ENCODE assay signal across 8 mouse cellular contexts in genomic region chr16:31508981-31509380, GRCm38 (mm10).
DNase-seq lines count a peak whose midpoint lies in the region; ATAC-seq and TF ChIP-seq lines count a peak whose summit lies in the region.
"Had no signal": no experiment of that assay in that cellular context is flagged by ENCODE, and none has a peak within 500 bp of the region (broad histone marks: within the 10 kb centered on the region; RNA-seq: fewer than 3 reads in every experiment).

No protein-coding gene starts in this region.

- peak overlapping the region; percentile 49 for H3K9ac ChIP-seq in forebrain, embryonic 13.5 days
- peak overlapping the region; percentile 58 for H3K9ac ChIP-seq in heart, embryonic 16.5 days (ENCODE audit: low read length)
- H3K9ac ChIP-seq in liver, adult 2 months (ENCODE audit: low read depth, low read length), result 0 out of 2 replicates have a peak overlapping the region, but pooled peaks have one; percentile 1
- H3K9ac ChIP-seq in neural tube, embryonic 11.5 days (ENCODE audit: low read length), result peak overlapping the region; percentile 37

- H3K9me3 ChIP-seq in forebrain, embryonic 13.5 days (replicated peaks), result no peaks in the 10 kb centered on the region
- no peaks in the 10 kb centered on the region for H3K9me3 ChIP-seq in heart, embryonic 16.5 days (replicated peaks; ENCODE audit: control insufficient read depth, low read length)
- no peaks in the 10 kb centered on the region for H3K9me3 ChIP-seq in neural tube, embryonic 11.5 days (ENCODE audit: control insufficient read depth, low read length)

- TF ChIP-seq CTCF in liver, adult 2 months (IDR thresholded peaks at IDR 0.05; ENCODE audit: low read depth, low read length), result peak; percentile 38

- 2% methylated on average over 18 of the region's 18 CpGs for WGBS in forebrain, embryonic 13.5 days
- 5% methylated on average over 18 of the region's 18 CpGs for WGBS in heart, embryonic 16.5 days
- WGBS in liver, adult 2 months, result 5% methylated on average over 18 of the region's 18 CpGs
- WGBS in neural tube, embryonic 11.5 days, result under 1% methylated on average over 18 of the region's 18 CpGs

- peak; percentile 91 for ATAC-seq in forebrain, embryonic 13.5 days
- ATAC-seq in heart, embryonic 16.5 days (replicated peaks; ENCODE audit: extremely low read depth, insufficient read depth, low FRiP score), result peak; percentile 89
- peak; percentile 88 for ATAC-seq in neural tube, embryonic 11.5 days (ENCODE audit: insufficient read depth, low FRiP score, low TSS enrichment)

- peak; percentile 75 to 82 for DNase-seq in cerebellum, adult 18-20 months
- peak; percentile 93 to 96 for DNase-seq in kidney, postnatal 25 days
- DNase-seq in liver, adult 2 months (ENCODE audit: extremely low read depth, low read depth, low spot score), result peak; percentile 83
- DNase-seq in neural tube, embryonic 11.5 days (ENCODE audit: low spot score), result peak; percentile 91
- peak; percentile 51 for DNase-seq in thymus, postnatal 0 days (ENCODE audit: low spot score)

- no peaks in the 10 kb centered on the region for H3K79me2 ChIP-seq in liver, adult 2 months (ENCODE audit: control insufficient read depth, insufficient read depth, low read length)

- no peaks in the 10 kb centered on the region for H3K36me3 ChIP-seq in forebrain, embryonic 13.5 days (ENCODE audit: poor library complexity, severe bottlenecking)
- H3K36me3 ChIP-seq in heart, embryonic 16.5 days (ENCODE audit: control insufficient read depth, insufficient read depth), result no peaks in the 10 kb centered on the region
- no peaks in the 10 kb centered on the region for H3K36me3 ChIP-seq in liver, adult 2 months (ENCODE audit: control insufficient read depth, insufficient read depth, low read length)
- H3K36me3 ChIP-seq in neural tube, embryonic 11.5 days (ENCODE audit: control insufficient read depth, insufficient read depth, low read length), result no peaks in the 10 kb centered on the region

- no peaks in the 10 kb centered on the region for H3K27me3 ChIP-seq in forebrain, embryonic 13.5 days
- no peaks in the 10 kb centered on the region for H3K27me3 ChIP-seq in heart, embryonic 16.5 days (ENCODE audit: control insufficient read depth, insufficient read depth, low read length)
- H3K27me3 ChIP-seq in liver, adult 2 months (ENCODE audit: control insufficient read depth, insufficient read depth, low read length), result no peaks in the 10 kb centered on the region
- no peaks in the 10 kb centered on the region for H3K27me3 ChIP-seq in neural tube, embryonic 11.5 days (ENCODE audit: control insufficient read depth, insufficient read depth, low read length)

- H3K4me2 ChIP-seq in forebrain, embryonic 13.5 days, result peak overlapping the region; percentile 50
- peak overlapping the region; percentile 55 for H3K4me2 ChIP-seq in heart, embryonic 16.5 days (ENCODE audit: low read depth, low read length)
- H3K4me2 ChIP-seq in neural tube, embryonic 11.5 days (ENCODE audit: low read depth), result peak overlapping the region; percentile 35

- peak overlapping the region; percentile 9 for H3K4me3 ChIP-seq in forebrain, embryonic 13.5 days
- H3K4me3 ChIP-seq in heart, embryonic 16.5 days (ENCODE audit: low read length), result peak overlapping the region; percentile 11
- no peak overlapping the region for H3K4me3 ChIP-seq in liver, adult 2 months (ENCODE audit: insufficient read depth, low read depth, low read length)
- H3K4me3 ChIP-seq in neural tube, embryonic 11.5 days (ENCODE audit: low read depth, low read length), result 0 out of 2 replicates have a peak overlapping the region, but pooled peaks have one; percentile 13

- TF ChIP-seq POLR2A in liver, adult 2 months (IDR thresholded peaks at IDR 0.05; ENCODE audit: extremely low read depth, insufficient read depth, low read length), result no peak

- H3K27ac ChIP-seq in forebrain, embryonic 13.5 days, result peak overlapping the region; percentile 77
- peak overlapping the region; percentile 85 for H3K27ac ChIP-seq in heart, embryonic 16.5 days (ENCODE audit: low read length)
- H3K27ac ChIP-seq in liver, adult 2 months (replicated peaks; ENCODE audit: insufficient read depth, low read depth, low read length), result no peak overlapping the region
- peak overlapping the region; percentile 45 for H3K27ac ChIP-seq in neural tube, embryonic 11.5 days (ENCODE audit: low read depth, low read length)
- H3K27ac ChIP-seq: macrophage had no signal

- peaks cover 31% of the 10 kb centered on the region for H3K4me1 ChIP-seq in forebrain, embryonic 13.5 days
- peaks cover 17% of the 10 kb centered on the region for H3K4me1 ChIP-seq in heart, embryonic 16.5 days (ENCODE audit: control insufficient read depth, insufficient read depth, low read length)
- H3K4me1 ChIP-seq in liver, adult 2 months (ENCODE audit: control insufficient read depth, insufficient read depth, low read length), result peaks cover 3% of the 10 kb centered on the region; the same call in 1 of the 2 replicates
- peaks cover 17% of the 10 kb centered on the region for H3K4me1 ChIP-seq in neural tube, embryonic 11.5 days (ENCODE audit: control insufficient read depth, insufficient read depth, low read length)

Comparison
In these comparisons a context has a peak if more than half of its experiments do, and no peak if none do; other contexts are left out.
1. H3K9ac ChIP-seq: peak in every context shown above with its lines; median percentile 58 in heart, embryonic 16.5 days; 49 in forebrain, embryonic 13.5 days; 37 in neural tube, embryonic 11.5 days; 1 in liver, adult 2 months.